Mouse (Mus musculus) R1 (cell line): ENCODE measurements at regions not wholly inside any gene's neighbourhood (a gene's known extent, or its start where the extent isn't known, plus 50 kb on each side); places are given as distances from the start of the nearest gene placed in this dataset.
A peak's percentile ranks its signal among the peaks of the same experiment; 100 is the strongest.

ENCODE experiments used
- DNase-seq: peaks from one replicate; pipeline ENCODE4 v3.0.0-alpha.2; 2018; ENCODE audit warnings: low read depth, low spot score

GRCm38 (mm10) chr3:52516691-52517090 is 248.6 kb downstream of the Foxo1 start:
- DNase-seq: no peak

- DNase-seq: no peak
These were observed 244.6 kb downstream of the Foxo1 start for GRCm38 (mm10) chr3:52512761-52513160.

- peak; percentile 29 for DNase-seq
These were observed 243.4 kb downstream of the Foxo1 start for GRCm38 (mm10) chr3:52511549-52511948.

GRCm38 (mm10) chr3:52510831-52511230 is 242.7 kb downstream of the Foxo1 start:
- DNase-seq: no peak

- peak; percentile 73 for DNase-seq
These were observed 242.1 kb downstream of the Foxo1 start for GRCm38 (mm10) chr3:52510088-52510765.

GRCm38 (mm10) chr3:52503925-52504324 is 235.8 kb downstream of the Foxo1 start:
- DNase-seq: no peak

- no peak for DNase-seq
These were observed 234.1 kb downstream of the Foxo1 start for GRCm38 (mm10) chr3:52502223-52502622.

GRCm38 (mm10) chr3:52501614-52502013 is 233.5 kb downstream of the Foxo1 start:
- no peak for DNase-seq

- no peak for DNase-seq
These were observed 231.9 kb downstream of the Foxo1 start for GRCm38 (mm10) chr3:52500026-52500425.

GRCm38 (mm10) chr3:52499581-52499980 is 231.4 kb downstream of the Foxo1 start:
- DNase-seq: no peak

GRCm38 (mm10) chr3:52498506-52499228 is 230.5 kb downstream of the Foxo1 start:
- no peak for DNase-seq

GRCm38 (mm10) chr3:52496965-52497364 is 228.8 kb downstream of the Foxo1 start:
- no peak for DNase-seq

- DNase-seq: no peak
These were observed 227.3 kb downstream of the Foxo1 start for GRCm38 (mm10) chr3:52495401-52495800.

- DNase-seq: no peak
These were observed 226.8 kb downstream of the Foxo1 start for GRCm38 (mm10) chr3:52494924-52495323.

- DNase-seq: no peak
These were observed 211.1 kb downstream of the Foxo1 start for GRCm38 (mm10) chr3:52479186-52479585.

GRCm38 (mm10) chr3:52469900-52470299 is 201.8 kb downstream of the Foxo1 start:
- DNase-seq: no peak

- no peak for DNase-seq
These were observed 201.3 kb downstream of the Foxo1 start for GRCm38 (mm10) chr3:52469397-52469796.

GRCm38 (mm10) chr3:52468326-52468725 is 200.2 kb downstream of the Foxo1 start:
- DNase-seq: no peak

- no peak for DNase-seq
These were observed 199.7 kb downstream of the Foxo1 start for GRCm38 (mm10) chr3:52467876-52468275.

GRCm38 (mm10) chr3:52466984-52467565 is 198.9 kb downstream of the Foxo1 start:
- no peak for DNase-seq

GRCm38 (mm10) chr3:52466571-52466970 is 198.4 kb downstream of the Foxo1 start:
- no peak for DNase-seq

GRCm38 (mm10) chr3:52463911-52464310 is 195.8 kb downstream of the Foxo1 start:
- DNase-seq: peak; percentile 37

- no peak for DNase-seq
These were observed 186.8 kb downstream of the Foxo1 start for GRCm38 (mm10) chr3:52454955-52455354.
